ENCODE assay signal across 10 mouse cellular contexts in the genomic region with DNA sequence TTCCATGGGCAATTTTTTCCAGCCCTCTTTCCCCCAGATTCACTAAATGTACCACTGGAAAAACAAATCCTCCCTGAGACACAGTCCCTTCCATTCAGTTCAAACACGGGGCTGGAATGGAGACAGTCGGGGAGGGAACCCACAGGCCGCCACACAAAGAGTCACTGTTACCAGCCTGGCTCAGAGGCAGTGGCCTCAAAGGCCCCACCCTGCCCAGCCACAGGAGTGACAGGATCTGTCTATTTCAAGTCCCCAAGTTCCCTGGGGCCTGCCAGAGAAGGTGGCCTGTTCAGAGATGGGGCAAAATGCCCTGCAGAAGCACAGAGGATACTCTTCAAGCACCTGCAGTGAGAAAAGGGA. TPM values are rescaled to one million over a fixed set of nuclear protein-coding genes. Genes with fewer than 3 reads are reported as not detected.
DNase-seq lines count a peak whose midpoint lies in the region.
"Had no signal": no experiment of that assay in that cellular context is flagged by ENCODE, and none has a peak within 500 bp of the region (broad histone marks: within the 10 kb centered on the region; RNA-seq: fewer than 3 reads in every experiment).

No protein-coding gene starts in this region.

- peak; percentile 3 for DNase-seq in embryo, embryonic 10.5 days (ENCODE audit: low spot score)
- no peak for DNase-seq in embryo, embryonic 11 days
- DNase-seq in right cerebral cortex, postnatal 10 days (ENCODE audit: low spot score in 2 of 2) = peak; percentile 59 to 72
- no peak for DNase-seq in right cerebral cortex, postnatal 14 days
- DNase-seq in layer of hippocampus, postnatal 14 days (ENCODE audit: low spot score in 2 of 2) = peak; percentile 40 to 68
- DNase-seq in adrenal gland, adult 18-20 months (ENCODE audit: low spot score in 2 of 2) = no peak
- no peak for DNase-seq in urinary bladder, postnatal 14 days (ENCODE audit: low spot score)
- DNase-seq in testis, postnatal 14 days (ENCODE audit: low spot score) = no peak
- DNase-seq: heart, postnatal 4 days; spleen, adult 18-20 months had no signal

RNA-seq across cellular contexts. Expression of a gene that starts 13.3 kb away (rescaled TPM):
- total RNA-seq in layer of hippocampus, postnatal 14 days (2021) = 10 to 100 TPM; 10.4 to 12.1 TPM
- 1 to 10 TPM; 5.5 to 5.8 TPM for total RNA-seq in adrenal gland, adult 18-20 months (2021)

RNA-seq across cellular contexts. Expression of a gene that starts 31.5 kb away (rescaled TPM):
- total RNA-seq in layer of hippocampus, postnatal 14 days (2021) = 10 to 100 TPM; 20.6 to 23.9 TPM
- 10 to 100 TPM; 25.5 to 26.7 TPM for total RNA-seq in adrenal gland, adult 18-20 months (2021)

RNA-seq across cellular contexts. Expression of a gene that starts 31.8 kb away (rescaled TPM):
- 10 to 100 TPM; 45.3 to 60.0 TPM for total RNA-seq in layer of hippocampus, postnatal 14 days (2021)
- 10 to 100 TPM; 79.9 to 86.8 TPM for total RNA-seq in adrenal gland, adult 18-20 months (2021)

Comparison
In these comparisons a context has a peak if more than half of its experiments do, and no peak if none do; other contexts are left out.
1. DNase-seq: peak in embryo, embryonic 10.5 days (single experiment), right cerebral cortex, postnatal 10 days (2 of 2) and layer of hippocampus, postnatal 14 days (2 of 2); none in embryo, embryonic 11 days (single experiment), right cerebral cortex, postnatal 14 days (single experiment), adrenal gland, adult 18-20 months (0 of 2), urinary bladder, postnatal 14 days (single experiment) and testis, postnatal 14 days (single experiment).